Mouse (Mus musculus) A20 (cell line): ENCODE results near the gene Sema7a.

Source experiments
- DNase-seq: peaks from one replicate; pipeline ENCODE4 v3.0.0-alpha.2; 2011; ENCODE audit warnings: low read depth, low spot score

The Sema7a gene

GRCm38 (mm10) chr9:57975200-57975821 is 35.4 kb downstream of the Sema7a start:
- peak; percentile 42 for DNase-seq

DNA sequence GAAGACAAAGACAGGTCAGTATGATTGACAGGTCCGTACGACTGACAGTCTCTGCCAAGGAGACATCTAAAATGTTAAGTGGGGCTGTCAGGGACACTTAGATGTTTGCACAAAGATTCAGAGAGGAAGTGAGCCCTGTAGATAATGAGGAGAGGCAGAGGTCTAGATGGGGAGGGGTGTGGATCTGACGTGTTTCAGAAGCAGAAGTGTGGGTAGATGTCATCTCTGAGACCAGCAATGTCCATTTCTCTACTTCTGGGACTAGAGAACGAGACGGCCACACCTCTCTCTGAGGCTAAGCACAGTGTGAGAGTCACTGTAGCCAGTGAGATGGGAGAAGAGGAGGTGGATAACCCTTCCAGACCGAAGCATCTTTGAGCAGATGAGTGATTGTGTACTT is 38.1 kb downstream of the Sema7a start:
- DNase-seq, result peak; percentile 75

- DNase-seq, result no peak
Observed at GRCm38 (mm10) chr9:57978858-57979257, 38.9 kb downstream of the Sema7a start.

DNA sequence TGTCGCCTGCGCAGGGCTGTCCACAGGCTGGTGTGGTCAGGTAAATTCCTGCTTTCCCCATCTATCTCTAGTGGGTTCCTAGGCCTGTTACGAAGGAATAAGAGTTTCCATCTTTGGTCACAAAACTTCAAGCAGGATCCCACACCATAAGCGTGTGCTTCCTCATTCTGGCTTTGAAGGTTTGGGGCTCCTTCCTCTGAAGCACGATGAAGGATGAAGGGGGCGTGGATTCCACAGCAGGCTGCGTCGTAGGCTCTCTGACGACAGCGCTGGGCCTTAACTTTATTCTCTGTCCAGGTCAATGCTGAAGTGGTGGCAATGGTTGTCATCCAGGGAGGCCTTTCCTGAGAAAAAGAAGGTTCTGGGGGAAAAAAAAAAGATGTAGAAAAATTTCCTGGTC is 40.7 kb downstream of the Sema7a start:
- no peak for DNase-seq

DNA sequence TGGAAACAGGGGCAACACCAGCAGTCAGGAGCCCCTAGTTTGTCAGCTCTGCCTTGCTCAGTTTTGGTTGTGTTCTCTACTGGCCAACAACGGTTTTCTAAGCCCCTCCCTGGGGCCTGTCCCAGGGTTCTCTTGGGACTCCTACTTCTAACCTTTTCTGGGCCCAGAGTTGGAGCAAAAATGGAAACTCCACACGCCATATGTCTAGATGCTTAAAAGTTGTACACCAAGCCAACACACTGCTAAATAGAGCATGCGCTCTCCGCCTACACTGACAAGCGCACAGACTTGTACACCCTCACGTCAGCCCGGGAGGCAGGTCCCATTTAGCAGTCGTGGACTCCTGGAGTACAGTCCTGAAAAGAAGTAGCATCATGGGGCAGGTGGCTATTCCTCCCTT is 45.4 kb downstream of the Sema7a start:
- no peak for DNase-seq

- DNase-seq, result no peak
Observed at GRCm38 (mm10) chr9:57986293-57986692, 46.4 kb downstream of the Sema7a start.

- peak; percentile 80 for DNase-seq
Observed at GRCm38 (mm10) chr9:57988098-57988497, 48.2 kb downstream of the Sema7a start.

- no peak for DNase-seq
Observed at GRCm38 (mm10) chr9:57989309-57989708, 49.4 kb downstream of the Sema7a start.

- peak; percentile 88 for DNase-seq
Observed at GRCm38 (mm10) chr9:57990438-57991110, 50.7 kb downstream of the Sema7a start.

DNA sequence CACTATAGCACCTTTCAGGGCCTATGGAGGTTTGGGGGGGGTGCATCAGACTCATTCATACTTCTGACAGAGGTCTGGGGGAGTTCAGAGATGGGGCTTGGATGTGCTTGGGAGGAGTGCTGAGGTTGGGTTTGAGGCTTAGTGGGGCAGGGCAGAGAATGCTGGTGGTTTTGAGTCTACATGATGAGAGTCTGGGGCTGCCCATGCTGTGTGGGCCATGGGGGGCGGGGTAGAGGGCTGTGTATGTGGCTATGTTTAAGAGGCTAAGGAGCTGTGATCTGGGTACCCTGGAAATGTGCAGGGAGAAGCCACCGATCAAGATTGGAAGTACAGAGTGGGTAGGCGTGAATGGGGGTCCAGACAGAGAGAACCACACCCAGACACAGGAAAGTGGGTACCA is 52.1 kb downstream of the Sema7a start:
- DNase-seq, result no peak

DNA sequence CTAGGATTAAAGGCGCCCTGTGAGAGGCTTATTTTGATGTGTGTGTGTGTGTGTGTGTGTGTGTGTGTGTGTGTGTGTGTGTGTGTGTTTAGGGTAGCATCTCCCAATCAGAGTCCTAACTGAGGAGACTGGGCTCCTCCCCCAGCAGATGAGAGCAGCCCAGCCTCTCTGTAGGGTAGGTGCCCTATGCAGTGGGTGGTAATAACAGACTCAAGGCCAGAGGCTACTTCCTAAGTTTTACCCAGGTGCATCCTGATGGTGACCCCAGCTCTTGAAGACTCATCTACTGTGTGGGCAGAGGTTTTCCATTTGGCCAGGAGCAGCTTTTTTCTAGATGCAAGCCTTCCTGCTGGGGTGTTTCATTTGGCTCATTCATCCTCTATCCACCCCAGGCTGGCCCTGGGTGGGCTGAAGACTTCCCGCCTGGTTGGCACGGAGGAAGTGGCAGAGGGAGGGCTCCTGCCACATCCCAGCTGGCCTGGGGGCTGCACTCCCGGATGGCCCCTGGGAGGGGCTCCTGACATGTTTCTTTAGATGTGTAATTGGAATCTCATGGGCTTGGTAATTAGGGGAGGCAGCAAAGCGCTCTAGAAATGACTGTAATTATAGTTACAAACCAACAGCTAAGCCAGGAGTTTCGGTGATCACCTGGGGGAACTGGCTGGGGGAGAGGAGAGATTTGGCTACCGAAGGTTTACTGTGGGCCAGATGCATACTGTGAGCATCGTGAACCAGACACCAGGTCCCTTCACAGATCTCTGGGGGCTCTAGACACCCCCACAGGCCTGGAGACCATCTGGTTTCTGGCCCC is 53.1 kb downstream of the Sema7a start:
- DNase-seq, result no peak

DNA sequence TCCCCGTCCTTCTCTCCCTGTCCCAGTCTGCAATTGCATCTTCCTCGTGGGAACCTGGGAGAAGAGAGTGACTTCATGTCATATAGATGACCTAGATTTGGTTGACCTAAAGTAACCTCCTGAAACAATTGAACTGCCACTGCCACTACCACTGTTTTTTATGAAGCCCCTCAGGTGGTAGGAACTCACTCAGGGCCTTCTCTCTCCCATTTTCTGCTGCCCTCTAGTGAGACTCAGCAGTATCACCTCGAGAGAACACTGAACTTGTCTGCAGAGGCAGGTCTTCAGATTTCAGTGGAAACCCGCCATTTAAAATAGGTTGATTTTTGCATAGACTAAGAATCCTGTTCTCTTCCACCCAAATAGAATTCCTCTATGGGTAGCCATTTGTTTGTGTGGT is 55.4 kb downstream of the Sema7a start:
- peak; percentile 59 for DNase-seq

DNA sequence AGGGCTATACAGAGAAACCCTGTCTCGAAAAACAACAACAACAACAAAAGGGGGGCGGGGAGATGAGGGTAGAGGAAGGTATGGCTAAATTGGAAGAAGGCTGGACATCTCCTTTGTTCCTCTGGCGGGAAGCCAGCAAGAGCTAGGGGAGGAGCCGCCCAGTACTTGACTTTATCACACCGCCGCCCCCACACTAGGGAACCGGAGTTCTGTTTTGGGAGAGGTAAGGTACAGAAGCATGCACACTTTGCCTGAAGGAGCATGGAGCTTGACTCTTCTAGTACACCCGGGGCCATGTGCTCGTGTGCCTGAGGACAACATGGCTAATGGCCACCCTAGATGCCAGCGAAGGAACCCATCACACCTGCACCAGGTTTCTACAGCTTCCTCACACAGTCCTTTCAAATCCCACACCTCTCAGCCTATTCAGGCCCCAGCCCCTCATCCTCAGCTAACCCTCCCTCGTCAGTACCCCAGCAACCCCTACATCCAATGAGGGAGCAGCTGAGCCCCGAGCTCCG is 57.7 kb downstream of the Sema7a start:
- no peak for DNase-seq

DNA sequence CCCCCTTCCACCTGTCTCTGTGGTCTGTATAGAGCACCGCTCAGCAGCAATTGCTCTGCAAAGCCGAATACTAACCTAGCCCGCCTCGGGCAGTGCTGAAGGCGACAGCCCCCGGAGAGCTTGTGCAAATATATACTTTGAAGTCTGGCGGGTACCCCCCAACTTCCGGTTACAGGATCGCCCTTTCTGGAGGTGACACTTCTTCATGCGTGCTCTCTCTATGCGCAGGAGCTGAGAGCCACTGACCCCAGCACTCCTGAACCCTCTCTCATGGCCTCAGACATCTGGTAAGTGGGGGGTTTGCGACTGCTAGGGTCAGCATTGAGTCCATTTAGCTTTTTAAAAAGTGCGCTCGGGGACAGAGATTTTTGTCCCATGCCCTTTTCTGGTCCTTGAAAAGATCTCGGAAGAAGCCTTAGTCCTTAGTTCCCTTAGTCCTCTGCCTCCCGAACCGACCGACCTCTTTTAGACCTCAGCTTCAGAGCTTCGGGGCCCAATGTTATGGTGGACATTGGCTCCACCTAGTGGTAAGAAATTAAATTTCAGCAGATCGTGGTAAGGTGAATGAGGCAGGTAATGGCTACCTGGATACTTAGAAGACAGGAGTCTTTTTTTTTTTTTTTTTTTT is 58.2 kb downstream of the Sema7a start:
- peak; percentile 79 for DNase-seq

DNA sequence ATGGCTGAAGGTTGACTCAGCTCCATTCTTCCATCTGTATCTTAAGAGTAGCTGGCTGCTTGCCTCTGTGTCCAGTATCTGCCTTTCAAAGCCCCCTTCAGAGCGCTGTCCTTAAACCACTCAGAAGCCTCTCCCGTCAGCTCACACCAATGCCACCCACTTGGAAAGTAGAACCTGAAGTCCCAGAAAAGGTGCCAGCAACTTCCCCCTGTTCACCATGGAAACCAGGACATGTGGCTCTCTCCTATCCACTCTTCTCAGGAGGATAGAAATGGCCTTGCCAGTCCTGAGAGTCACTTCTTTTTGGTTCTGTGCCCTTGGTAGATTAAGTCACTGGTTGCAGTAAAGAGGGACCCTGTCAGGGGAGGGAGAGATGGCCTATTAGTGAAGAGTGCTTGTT is 58.8 kb downstream of the Sema7a start:
- no peak for DNase-seq

GRCm38 (mm10) chr9:57999676-58000075 is 59.8 kb downstream of the Sema7a start:
- DNase-seq, result no peak

DNA sequence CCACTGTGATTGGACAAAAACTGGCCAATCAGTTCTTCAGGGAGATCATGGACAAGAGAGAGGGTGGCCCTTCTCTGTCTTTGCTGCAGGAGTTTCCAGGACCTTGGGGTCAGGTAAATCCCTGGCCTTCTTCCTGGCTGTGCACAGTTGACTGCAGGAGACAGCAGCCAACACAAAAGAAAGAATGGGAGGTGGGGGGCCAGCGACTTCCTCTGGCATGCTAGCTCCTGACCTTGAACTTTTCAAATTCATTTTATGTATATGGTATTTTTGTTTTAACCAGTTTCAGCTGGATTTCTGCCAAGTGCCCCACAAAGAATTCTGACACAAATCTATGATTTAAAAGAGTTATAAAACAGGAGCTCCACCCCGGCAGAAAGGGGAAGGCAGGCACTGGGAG is 63.4 kb downstream of the Sema7a start:
- no peak for DNase-seq

DNA sequence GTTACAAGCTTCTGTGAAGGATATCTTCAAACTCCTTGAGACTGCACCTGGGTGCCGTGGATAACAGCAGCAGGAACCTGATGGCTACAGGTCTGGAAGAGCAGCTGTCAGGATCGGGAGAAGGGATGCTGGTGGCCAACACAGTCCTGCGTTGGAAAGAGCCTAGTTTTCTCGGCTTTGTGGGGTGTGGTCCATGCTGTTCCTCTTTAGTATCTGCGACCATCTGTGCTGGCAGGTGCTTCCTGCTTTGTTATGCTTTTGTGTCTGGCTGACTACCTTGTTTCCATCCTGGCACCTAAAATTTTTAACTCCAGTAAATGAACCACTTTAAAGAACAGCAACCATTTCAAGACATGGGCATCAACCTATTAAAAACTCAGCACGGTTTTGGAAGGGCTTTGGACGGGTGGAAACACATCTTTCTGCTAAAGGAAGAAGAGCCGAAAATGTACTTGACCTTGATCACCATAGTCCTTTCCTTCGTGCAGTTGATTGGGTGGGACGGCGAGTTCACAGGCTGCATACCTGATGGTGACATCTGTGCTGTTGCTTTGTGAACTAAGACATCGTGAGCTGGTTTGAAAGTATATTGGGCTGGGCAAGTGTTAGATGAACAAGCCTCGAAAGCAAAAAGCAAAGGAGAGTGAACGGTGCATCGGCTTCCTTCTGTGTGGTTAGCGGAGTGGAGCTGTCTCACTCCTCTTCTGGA is 66.0 kb downstream of the Sema7a start, which contains the start of gene Cyp11a1:
Gene Cyp11a1 (plus strand): TSS at position 659 of the 709 bp plus-strand sequence.
- DNase-seq, result peak; percentile 67

- DNase-seq, result no peak
Observed at GRCm38 (mm10) chr9:58008336-58009014, 68.6 kb downstream of the Sema7a start.

- no peak for DNase-seq
Observed at GRCm38 (mm10) chr9:58009015-58009362, 69.1 kb downstream of the Sema7a start.

- peak; percentile 34 for DNase-seq
Observed at GRCm38 (mm10) chr9:58009588-58009987, 69.7 kb downstream of the Sema7a start.
